In the genomic region with DNA sequence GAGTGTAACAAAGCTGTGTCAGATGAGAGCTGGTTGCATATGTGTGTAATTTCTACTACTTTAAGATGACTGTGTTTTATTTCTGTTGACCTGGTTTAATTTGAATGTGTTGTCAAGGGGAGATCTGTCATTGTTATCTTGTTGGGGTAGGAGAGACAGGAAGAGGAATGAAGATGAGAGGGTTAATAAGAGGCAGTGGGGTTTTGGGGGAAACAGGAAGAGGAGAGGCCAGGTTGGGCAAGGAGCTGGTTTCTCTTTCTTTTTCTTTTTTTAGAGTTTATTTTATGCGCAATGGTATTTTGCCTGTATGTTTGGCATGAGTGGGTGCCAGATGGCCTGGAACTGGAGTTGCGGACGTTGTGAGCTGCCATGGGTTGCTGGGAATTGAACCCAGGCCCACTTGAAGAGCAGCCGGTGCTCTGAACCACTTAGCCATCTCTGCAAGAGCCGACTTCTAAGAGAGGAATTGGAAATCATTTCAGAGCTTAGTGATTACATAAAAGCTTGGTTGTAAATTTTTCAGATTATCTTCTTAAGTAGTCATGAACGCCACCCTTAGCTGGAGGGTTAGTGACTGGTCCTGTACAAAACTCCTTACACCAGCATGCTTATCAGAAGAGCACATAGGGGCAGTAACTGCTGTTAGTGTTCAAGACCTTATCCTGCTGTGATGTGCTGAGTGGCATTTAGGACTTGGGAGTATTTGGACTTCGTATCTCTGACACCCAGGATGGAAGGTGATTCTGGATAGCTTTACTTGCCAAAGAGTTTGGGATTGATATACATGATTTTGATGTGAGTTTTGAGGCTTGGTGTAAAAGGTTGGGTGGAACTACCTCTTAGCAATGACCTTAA, we compare ENCODE assay signal across 10 mouse cellular contexts.
A peak's percentile ranks its signal among the peaks of the same experiment; 100 is the strongest.
DNase-seq lines count a peak whose midpoint lies in the region; ATAC-seq and TF ChIP-seq lines count a peak whose summit lies in the region.
"Had no signal": no experiment of that assay in that cellular context is flagged by ENCODE, and none has a peak within 500 bp of the region (broad histone marks: within the 10 kb centered on the region; RNA-seq: fewer than 3 reads in every experiment).

No protein-coding gene starts in this region.

- TF ChIP-seq POLR2A in thymus, adult 2 months (IDR thresholded peaks at IDR 0.05; ENCODE audit: control insufficient read depth, extremely low read depth, insufficient read depth, low read length, poor library complexity) = no peak

- H3K36me3 ChIP-seq in thymus, adult 2 months (ENCODE audit: control insufficient read depth, insufficient read depth, low read length) = no peaks in the 10 kb centered on the region
- H3K36me3 ChIP-seq in liver, embryonic 14.5 days (replicated peaks; ENCODE audit: control insufficient read depth, insufficient read depth, low read depth) = no peaks in the 10 kb centered on the region
- H3K36me3 ChIP-seq: kidney, embryonic 15.5 days had no signal

- peak; percentile 75 for ATAC-seq in liver, embryonic 14.5 days (ENCODE audit: insufficient read depth)

- no peaks in the 10 kb centered on the region for H3K9me3 ChIP-seq in liver, embryonic 14.5 days (ENCODE audit: control insufficient read depth, low read length)
- H3K9me3 ChIP-seq: kidney, embryonic 15.5 days had no signal

- WGBS in thymus, adult 2 months = 44% methylated on average over 7 of the region's 7 CpGs
- whole genome bisulfite sequencing in liver, embryonic 14.5 days (ENCODE audit: insufficient replicate concordance) = 43% methylated on average over 7 of the region's 7 CpGs

- no peak for TF ChIP-seq CTCF in thymus, adult 2 months (IDR thresholded peaks at IDR 0.05; ENCODE audit: borderline replicate concordance, control insufficient read depth, extremely low read depth, insufficient read depth, low read length, poor library complexity)
- no peak for TF ChIP-seq CTCF in liver, embryonic 14.5 days (IDR thresholded peaks at IDR 0.05; ENCODE audit: low read depth)

- peak; percentile 71 for TF ChIP-seq EP300 in liver, embryonic 14.5 days (IDR thresholded peaks at IDR 0.05; ENCODE audit: low read depth)

- no peaks in the 10 kb centered on the region for H3K27me3 ChIP-seq in thymus, adult 2 months (ENCODE audit: control insufficient read depth, insufficient read depth, low read length)
- H3K27me3 ChIP-seq in liver, embryonic 14.5 days (ENCODE audit: control insufficient read depth, insufficient read depth, low read length) = no peaks in the 10 kb centered on the region
- H3K27me3 ChIP-seq: kidney, embryonic 15.5 days had no signal

- peak overlapping the region; percentile 78 for H3K27ac ChIP-seq in thymus, adult 2 months (ENCODE audit: control insufficient read depth, insufficient read depth, low read length)
- no peak overlapping the region for H3K27ac ChIP-seq in liver, embryonic 14.5 days
- H3K27ac ChIP-seq: kidney, embryonic 15.5 days had no signal

- H3K9ac ChIP-seq in liver, embryonic 14.5 days (replicated peaks) = no peak overlapping the region
- H3K9ac ChIP-seq: kidney, embryonic 15.5 days had no signal

- peak overlapping the region; percentile 29 for H3K4me3 ChIP-seq in thymus, adult 2 months (ENCODE audit: control insufficient read depth, insufficient read depth, low read length)
- H3K4me3 ChIP-seq in liver, embryonic 14.5 days (ENCODE audit: insufficient read depth in 1 of 2, low read depth in 2 of 2, low read length in 2 of 2) = no peak overlapping the region
- H3K4me3 ChIP-seq: kidney, embryonic 15.5 days had no signal

- DNase-seq in thymus, adult 2 months = peak; percentile 11
- no peak for DNase-seq in thymus, postnatal 10 days (ENCODE audit: low spot score in 2 of 2)
- DNase-seq in cerebellum, adult 8-10 months = peak; percentile 32
- DNase-seq in liver, embryonic 14.5 days (ENCODE audit: low read depth in 3 of 3, low spot score in 3 of 3) = peak; percentile 9 to 26 (median 26)
- DNase-seq in thymus, postnatal 36 days = peak; percentile 9 to 14
- DNase-seq in gastrocnemius, postnatal 4 days (ENCODE audit: low spot score in 2 of 2) = no peak
- DNase-seq in retina, embryonic 14.5 days (ENCODE audit: low spot score) = no peak
- DNase-seq in adrenal gland, postnatal 10 days = no peak
- DNase-seq: heart, postnatal 36 days had no signal

- peaks cover 12% of the 10 kb centered on the region for H3K4me1 ChIP-seq in thymus, adult 2 months (replicated peaks; ENCODE audit: control insufficient read depth, insufficient read depth, low read length)
- H3K4me1 ChIP-seq in liver, embryonic 14.5 days (replicated peaks; ENCODE audit: control insufficient read depth in 2 of 2, insufficient read depth in 2 of 2, low read length in 1 of 2) = peaks cover 6 to 8% of the 10 kb centered on the region in 2 experiments

- H3K4me2 ChIP-seq in liver, embryonic 14.5 days (ENCODE audit: low read depth) = no peak overlapping the region
- H3K4me2 ChIP-seq: kidney, embryonic 15.5 days had no signal

Comparison
In these comparisons a context has a peak if more than half of its experiments do, and no peak if none do; other contexts are left out.
1. DNase-seq: peak in thymus, adult 2 months (single experiment), cerebellum, adult 8-10 months (single experiment), liver, embryonic 14.5 days (3 of 3) and thymus, postnatal 36 days (2 of 2); none in thymus, postnatal 10 days (0 of 2), gastrocnemius, postnatal 4 days (0 of 2), retina, embryonic 14.5 days (single experiment) and adrenal gland, postnatal 10 days (single experiment).